Mouse (Mus musculus): ENCODE data around the gene Lrrc61.

Lrrc61 gene

GRCm38 (mm10) chr6:48548314-48548713 is 6.3 kb upstream of the Lrrc61 start:
- DNase-seq = no peak

- DNase-seq = no peak
Measured at GRCm38 (mm10) chr6:48552918-48553317, 1.7 kb upstream of the Lrrc61 start.

- no peak for DNase-seq
Measured at GRCm38 (mm10) chr6:48553819-48554218, 777 bp upstream of the Lrrc61 start.

GRCm38 (mm10) chr6:48555104-48555890 is 701 bp downstream of the Lrrc61 start:
- DNase-seq = no peak

GRCm38 (mm10) chr6:48555956-48556355 is 1.4 kb downstream of the Lrrc61 start:
- no peak for DNase-seq

- DNase-seq = no peak
Measured at GRCm38 (mm10) chr6:48565693-48566310, 11.2 kb downstream of the Lrrc61 start.

GRCm38 (mm10) chr6:48566312-48566711 is 11.7 kb downstream of the Lrrc61 start:
- DNase-seq = no peak

GRCm38 (mm10) chr6:48568036-48568984 is 13.7 kb downstream of the Lrrc61 start:
- DNase-seq = no peak

GRCm38 (mm10) chr6:48569065-48569807 is 14.6 kb downstream of the Lrrc61 start:
- DNase-seq = no peak

- no peak for DNase-seq
Measured at GRCm38 (mm10) chr6:48572014-48572413, 17.4 kb downstream of the Lrrc61 start.

GRCm38 (mm10) chr6:48572572-48573061 is 18.0 kb downstream of the Lrrc61 start, which contains the start of gene Rarres2:
Rarres2 (minus strand) TSS chr6:48572789.
- no peak for DNase-seq

- no peak for DNase-seq
Measured at GRCm38 (mm10) chr6:48573280-48573679, 18.7 kb downstream of the Lrrc61 start.

GRCm38 (mm10) chr6:48573981-48574380 is 19.4 kb downstream of the Lrrc61 start:
- no peak for DNase-seq

GRCm38 (mm10) chr6:48578736-48579135 is 24.1 kb downstream of the Lrrc61 start:
- no peak for DNase-seq

GRCm38 (mm10) chr6:48579215-48579648 is 24.6 kb downstream of the Lrrc61 start:
- no peak for DNase-seq

- no peak for DNase-seq
Measured at GRCm38 (mm10) chr6:48581257-48581656, 26.7 kb downstream of the Lrrc61 start.

- no peak for DNase-seq
Measured at GRCm38 (mm10) chr6:48582037-48582436, 27.4 kb downstream of the Lrrc61 start.

- DNase-seq = no peak
Measured at GRCm38 (mm10) chr6:48589194-48589750, 34.7 kb downstream of the Lrrc61 start, which contains the start of gene Gm45021. Gm45021 (plus strand) TSS chr6:48589610.

- no peak for DNase-seq
Measured at GRCm38 (mm10) chr6:48591221-48591845, 36.7 kb downstream of the Lrrc61 start.

GRCm38 (mm10) chr6:48591871-48592270 is 37.3 kb downstream of the Lrrc61 start:
- no peak for DNase-seq
